Mouse (Mus musculus): Measurements from ENCODE around the gene Trpm3. TPM values are rescaled to one million over a fixed set of nuclear protein-coding genes. Genes with fewer than 3 reads are reported as not detected.

The Trpm3 gene
- polyA plus RNA-seq, 1 experiment from 2014 or later, result 0.37 TPM

DNA sequence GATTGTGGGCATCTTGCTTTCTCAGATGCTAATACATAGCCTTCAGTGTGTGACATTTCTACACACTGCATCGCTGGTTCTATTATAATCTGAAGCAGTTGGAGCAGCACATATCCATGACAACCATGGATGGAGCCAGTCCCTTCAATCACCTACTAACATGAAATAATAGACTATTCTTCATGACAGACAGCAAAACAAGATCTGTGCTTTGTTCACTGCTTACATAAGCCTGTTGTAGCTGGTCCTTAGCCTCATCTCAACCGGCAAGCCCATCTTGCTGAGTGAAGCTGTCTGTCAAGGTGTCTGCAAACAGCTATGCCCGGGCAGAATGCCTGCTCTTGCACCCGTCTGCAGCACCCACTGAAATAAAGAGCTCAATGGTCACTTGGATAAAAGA, 819.6 kb downstream of the Trpm3 start:
- no peak for ATAC-seq (replicated peaks; ENCODE audit: low FRiP score, low TSS enrichment, low read depth)
- Histone ChIP-seq H3K27ac (ENCODE audit: low read depth) (no peak overlapping the region), H3K9me3 (ENCODE audit: control insufficient read depth, low read length) (no peaks in the 10 kb centered on the region), H3K27me3 (replicated peaks; ENCODE audit: control insufficient read depth, insufficient read depth, low read length) (no peaks in the 10 kb centered on the region), H3K9ac (ENCODE audit: low read length) (no peak overlapping the region), H3K4me3 (ENCODE audit: low read depth, low read length) (no peak overlapping the region), H3K36me3 (ENCODE audit: control insufficient read depth, insufficient read depth, low read length) (no peaks in the 10 kb centered on the region), H3K4me1 (replicated peaks; ENCODE audit: control insufficient read depth, insufficient read depth, low read length) (no peaks in the 10 kb centered on the region), H3K4me2 (ENCODE audit: low read length) (no peak overlapping the region)
- DNase-seq (ENCODE audit: low spot score), result no peak
- WGBS, result 76% methylated on average over 4 of the region's 4 CpGs

DNA sequence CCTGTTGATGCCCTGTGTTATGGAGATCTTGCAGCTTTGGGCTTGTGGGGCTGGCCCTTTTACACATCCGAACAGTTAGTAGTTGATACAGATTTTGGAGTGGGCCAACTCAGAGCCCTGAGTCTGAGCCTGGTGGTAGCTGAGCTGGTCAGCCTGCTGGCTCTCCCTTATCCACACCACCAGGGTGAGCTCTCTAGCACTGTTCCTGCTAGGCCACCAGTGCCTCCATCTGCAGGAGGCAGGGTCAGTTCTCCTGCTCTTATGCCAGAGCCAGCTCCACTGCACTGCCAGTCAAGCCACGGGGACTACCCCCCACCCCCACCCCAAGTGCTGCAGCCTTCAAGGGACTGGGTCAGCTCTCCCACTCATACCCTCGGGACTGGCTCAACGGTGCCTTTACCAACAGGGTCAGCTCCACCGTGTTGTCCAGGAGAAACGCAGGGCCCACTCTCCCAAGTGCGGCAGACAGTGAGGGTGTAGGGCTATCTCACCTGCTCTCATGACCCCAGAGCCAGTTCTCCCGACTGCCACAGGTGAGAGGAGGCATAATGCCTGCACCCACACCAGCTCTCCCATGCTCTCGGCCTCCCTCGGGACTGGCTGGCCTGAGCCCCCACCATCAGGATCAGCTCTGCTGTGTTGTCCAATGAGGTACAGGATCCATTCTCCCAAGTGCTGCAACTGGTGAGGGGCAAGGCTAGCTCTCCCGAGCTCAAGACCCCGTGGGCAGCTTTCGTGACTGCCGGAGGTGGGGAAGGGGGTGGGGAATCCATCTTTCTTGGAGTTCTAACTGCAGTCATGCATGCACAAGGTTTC, 821.8 kb downstream of the Trpm3 start:
- no peak overlapping the region for H3K4me3 ChIP-seq (ENCODE audit: low read depth, low read length)
- DNase-seq (ENCODE audit: low spot score) (no peak), ATAC-seq (replicated peaks; ENCODE audit: low FRiP score, low TSS enrichment, low read depth) (no peak)
- no peaks in the 10 kb centered on the region for H3K9me3 ChIP-seq (ENCODE audit: control insufficient read depth, low read length)
- H3K27ac ChIP-seq (ENCODE audit: low read depth), result no peak overlapping the region
- no peak overlapping the region for H3K9ac ChIP-seq (ENCODE audit: low read length)
- 0 out of 2 replicates have a peak overlapping the region, but pooled peaks have one; percentile 6 for H3K4me2 ChIP-seq (ENCODE audit: low read length)
- WGBS, result 66% methylated on average over 14 of the region's 14 CpGs
- no peaks in the 10 kb centered on the region for H3K27me3 ChIP-seq (replicated peaks; ENCODE audit: control insufficient read depth, insufficient read depth, low read length)
- H3K36me3 ChIP-seq (ENCODE audit: control insufficient read depth, insufficient read depth, low read length), result no peaks in the 10 kb centered on the region
- H3K4me1 ChIP-seq (replicated peaks; ENCODE audit: control insufficient read depth, insufficient read depth, low read length), result no peaks in the 10 kb centered on the region

DNA sequence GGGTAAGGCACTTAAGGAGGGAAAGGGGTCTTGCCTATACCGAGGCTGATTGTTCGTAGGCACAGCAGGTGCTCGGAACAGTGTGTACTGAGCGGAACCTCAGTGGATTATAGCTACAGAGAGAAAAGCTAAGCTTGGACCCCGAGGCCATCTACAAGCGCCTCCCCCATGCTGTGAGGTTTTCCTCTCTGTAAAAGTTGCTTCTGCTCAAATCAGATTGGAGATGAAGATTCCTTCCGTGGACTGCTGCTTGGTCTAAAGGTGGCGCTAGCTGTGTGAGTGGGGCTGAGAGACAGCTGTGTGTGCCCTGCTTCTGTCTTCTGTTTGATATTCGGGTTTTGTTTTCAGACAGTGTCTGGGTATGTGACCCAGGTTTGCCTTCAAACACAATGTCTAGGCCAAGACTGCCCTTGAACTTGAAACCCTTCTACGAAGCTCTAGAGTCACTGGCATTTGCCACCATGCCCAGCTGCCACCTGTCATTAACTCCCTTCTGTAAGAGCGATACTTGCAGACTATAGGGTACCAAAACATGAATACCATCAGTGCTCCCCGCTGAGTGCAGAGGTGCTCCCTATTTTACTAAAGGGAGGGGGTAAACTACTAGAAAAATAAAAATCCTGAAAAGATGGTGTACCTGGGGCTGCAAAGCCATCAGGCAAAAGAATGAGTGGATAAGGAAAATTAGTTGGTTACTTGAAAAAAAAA, 823.3 kb downstream of the Trpm3 start:
- no peak overlapping the region for H3K4me2 ChIP-seq (ENCODE audit: low read length)
- H3K27ac ChIP-seq (ENCODE audit: low read depth), result no peak overlapping the region
- DNase-seq (ENCODE audit: low spot score) (no peak), ATAC-seq (replicated peaks; ENCODE audit: low FRiP score, low TSS enrichment, low read depth) (no peak)
- no peaks in the 10 kb centered on the region for H3K27me3 ChIP-seq (replicated peaks; ENCODE audit: control insufficient read depth, insufficient read depth, low read length)
- no peaks in the 10 kb centered on the region for H3K36me3 ChIP-seq (ENCODE audit: control insufficient read depth, insufficient read depth, low read length)
- H3K9ac ChIP-seq (ENCODE audit: low read length), result no peak overlapping the region
- no peaks in the 10 kb centered on the region for H3K4me1 ChIP-seq (replicated peaks; ENCODE audit: control insufficient read depth, insufficient read depth, low read length)
- no peaks in the 10 kb centered on the region for H3K9me3 ChIP-seq (ENCODE audit: control insufficient read depth, low read length)
- no peak overlapping the region for H3K4me3 ChIP-seq (ENCODE audit: low read depth, low read length)
- 73% methylated on average over 12 of the region's 12 CpGs for WGBS

GRCm38 (mm10) chr19:22962731-22963130, 823.9 kb downstream of the Trpm3 start:
- Histone ChIP-seq H3K27me3 (replicated peaks; ENCODE audit: control insufficient read depth, insufficient read depth, low read length) (no peaks in the 10 kb centered on the region), H3K36me3 (ENCODE audit: control insufficient read depth, insufficient read depth, low read length) (no peaks in the 10 kb centered on the region), H3K27ac (ENCODE audit: low read depth) (no peak overlapping the region), H3K9ac (ENCODE audit: low read length) (no peak overlapping the region), H3K4me2 (ENCODE audit: low read length) (no peak overlapping the region), H3K4me3 (ENCODE audit: low read depth, low read length) (no peak overlapping the region), H3K9me3 (ENCODE audit: control insufficient read depth, low read length) (no peaks in the 10 kb centered on the region), H3K4me1 (replicated peaks; ENCODE audit: control insufficient read depth, insufficient read depth, low read length) (no peaks in the 10 kb centered on the region)
- 45% methylated on average over 8 of the region's 8 CpGs for WGBS
- no peak for ATAC-seq (replicated peaks; ENCODE audit: low FRiP score, low TSS enrichment, low read depth)
- no peak for DNase-seq (ENCODE audit: low spot score)

DNA sequence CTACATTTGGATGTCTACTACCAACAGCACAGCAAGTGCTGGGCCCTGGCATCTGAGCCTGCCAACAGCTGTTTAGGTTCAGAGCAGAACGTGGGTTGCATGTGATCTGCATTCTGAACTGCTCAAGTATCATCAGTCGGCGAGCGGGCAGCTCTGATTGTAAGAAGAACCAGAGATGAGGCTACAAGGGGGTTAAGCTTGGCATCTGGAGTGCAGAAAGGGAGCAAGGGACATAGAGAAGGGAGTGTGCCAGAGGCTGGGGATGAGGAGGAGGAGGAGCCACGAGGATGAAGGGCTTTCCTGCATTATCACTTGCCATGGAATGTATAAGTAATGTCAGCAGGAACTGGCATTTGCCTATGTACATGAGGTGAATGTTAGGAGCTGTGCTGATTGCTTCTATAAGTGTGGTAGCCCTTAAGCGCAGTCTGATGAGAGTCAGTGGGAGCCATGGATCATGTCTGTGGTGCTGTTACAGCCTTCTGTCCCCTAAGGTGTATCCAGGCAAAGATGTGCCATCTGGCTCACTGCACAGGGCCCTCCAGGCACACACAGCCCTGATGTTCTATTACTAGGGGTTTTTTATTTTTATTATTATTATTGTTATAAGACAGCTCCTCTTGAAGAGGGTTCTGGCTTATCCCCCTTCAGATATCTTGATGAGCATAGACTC, 825.0 kb downstream of the Trpm3 start:
- no peaks in the 10 kb centered on the region for H3K27me3 ChIP-seq (replicated peaks; ENCODE audit: control insufficient read depth, insufficient read depth, low read length)
- H3K4me2 ChIP-seq (ENCODE audit: low read length), result no peak overlapping the region
- H3K4me3 ChIP-seq (ENCODE audit: low read depth, low read length), result no peak overlapping the region
- 72% methylated on average over 6 of the region's 6 CpGs for WGBS
- no peaks in the 10 kb centered on the region for H3K9me3 ChIP-seq (ENCODE audit: control insufficient read depth, low read length)
- no peaks in the 10 kb centered on the region for H3K4me1 ChIP-seq (replicated peaks; ENCODE audit: control insufficient read depth, insufficient read depth, low read length)
- no peak overlapping the region for H3K27ac ChIP-seq (ENCODE audit: low read depth)
- DNase-seq (ENCODE audit: low spot score) (no peak), ATAC-seq (replicated peaks; ENCODE audit: low FRiP score, low TSS enrichment, low read depth) (no peak)
- H3K9ac ChIP-seq (ENCODE audit: low read length), result no peak overlapping the region
- no peaks in the 10 kb centered on the region for H3K36me3 ChIP-seq (ENCODE audit: control insufficient read depth, insufficient read depth, low read length)

- WGBS, result 67% methylated on average over 6 of the region's 6 CpGs
- H3K4me3 ChIP-seq (ENCODE audit: low read depth, low read length), result no peak overlapping the region
- no peaks in the 10 kb centered on the region for H3K9me3 ChIP-seq (ENCODE audit: control insufficient read depth, low read length)
- no peaks in the 10 kb centered on the region for H3K27me3 ChIP-seq (replicated peaks; ENCODE audit: control insufficient read depth, insufficient read depth, low read length)
- DNase-seq (ENCODE audit: low spot score) (no peak), ATAC-seq (replicated peaks; ENCODE audit: low FRiP score, low TSS enrichment, low read depth) (no peak)
- H3K9ac ChIP-seq (ENCODE audit: low read length), result no peak overlapping the region
- H3K36me3 ChIP-seq (ENCODE audit: control insufficient read depth, insufficient read depth, low read length), result no peaks in the 10 kb centered on the region
- H3K4me1 ChIP-seq (replicated peaks; ENCODE audit: control insufficient read depth, insufficient read depth, low read length), result no peaks in the 10 kb centered on the region
- H3K27ac ChIP-seq (ENCODE audit: low read depth), result no peak overlapping the region
- no peak overlapping the region for H3K4me2 ChIP-seq (ENCODE audit: low read length)
These were observed 826.6 kb downstream of the Trpm3 start for GRCm38 (mm10) chr19:22965470-22965869.

DNA sequence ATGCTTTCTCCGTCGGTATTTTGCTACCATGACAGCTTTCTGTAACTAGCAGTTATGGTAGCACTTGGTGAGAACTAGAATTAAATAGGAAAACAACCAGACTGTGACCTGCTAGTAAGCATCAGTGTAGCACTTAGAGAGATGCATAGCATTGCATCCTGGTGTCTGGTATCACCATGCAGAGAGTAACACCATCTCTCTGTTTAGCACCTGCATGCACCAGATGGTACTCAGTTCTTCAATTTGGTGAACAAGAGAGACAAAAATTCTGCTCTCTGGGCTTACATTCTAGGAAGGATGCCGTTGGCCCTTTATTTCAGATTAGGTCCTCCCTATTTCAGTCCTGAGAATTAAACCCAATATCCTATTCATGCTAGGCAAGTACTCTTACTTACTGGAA, 834.4 kb downstream of the Trpm3 start:
- Histone ChIP-seq H3K9ac (ENCODE audit: low read length) (no peak overlapping the region), H3K27ac (ENCODE audit: low read depth) (no peak overlapping the region), H3K4me3 (ENCODE audit: low read depth, low read length) (no peak overlapping the region), H3K36me3 (ENCODE audit: control insufficient read depth, insufficient read depth, low read length) (no peaks in the 10 kb centered on the region), H3K27me3 (replicated peaks; ENCODE audit: control insufficient read depth, insufficient read depth, low read length) (no peaks in the 10 kb centered on the region), H3K4me2 (ENCODE audit: low read length) (no peak overlapping the region), H3K4me1 (replicated peaks; ENCODE audit: control insufficient read depth, insufficient read depth, low read length) (no peaks in the 10 kb centered on the region), H3K9me3 (ENCODE audit: control insufficient read depth, low read length) (no peaks in the 10 kb centered on the region)
- 83% methylated on average over 3 of the region's 3 CpGs for WGBS
- no peak for ATAC-seq (replicated peaks; ENCODE audit: low FRiP score, low TSS enrichment, low read depth)
- no peak for DNase-seq (ENCODE audit: low spot score)

- no peak overlapping the region for H3K27ac ChIP-seq (ENCODE audit: low read depth)
- H3K9ac ChIP-seq (ENCODE audit: low read length), result no peak overlapping the region
- no peak overlapping the region for H3K4me2 ChIP-seq (ENCODE audit: low read length)
- H3K4me3 ChIP-seq (ENCODE audit: low read depth, low read length), result no peak overlapping the region
- no peaks in the 10 kb centered on the region for H3K4me1 ChIP-seq (replicated peaks; ENCODE audit: control insufficient read depth, insufficient read depth, low read length)
- 91% methylated on average over 5 of the region's 5 CpGs for WGBS
- no peak for ATAC-seq (replicated peaks; ENCODE audit: low FRiP score, low TSS enrichment, low read depth)
- H3K36me3 ChIP-seq (ENCODE audit: control insufficient read depth, insufficient read depth, low read length), result no peaks in the 10 kb centered on the region
- DNase-seq (ENCODE audit: low spot score), result no peak
- H3K9me3 ChIP-seq (ENCODE audit: control insufficient read depth, low read length), result no peaks in the 10 kb centered on the region
- no peaks in the 10 kb centered on the region for H3K27me3 ChIP-seq (replicated peaks; ENCODE audit: control insufficient read depth, insufficient read depth, low read length)
These were observed 834.9 kb downstream of the Trpm3 start for GRCm38 (mm10) chr19:22973727-22974126.
